Mouse (Mus musculus) mouse trophoblast stem cell (cell line): Measurements from ENCODE around the gene Cemip.

Experiments
- in situ Hi-C, 2 experiments: fragments of 300-500 bp; cut with MseI, MboI; formaldehyde crosslinking; loops; 2 replicates in 1 of 2; 3 replicates in 1 of 2; pipeline ENCODE4 v1.15.1; 2025

The Cemip gene

GRCm38 (mm10) chr7:83972485-83972884 lies 113.8 kb downstream of the Cemip start:
- in situ Hi-C loops, result no loop called here

- in situ Hi-C loops, result no loop called here
Observed at GRCm38 (mm10) chr7:83966047-83966818, 120.1 kb downstream of the Cemip start.

- in situ Hi-C loops, result no loop called here
Observed at GRCm38 (mm10) chr7:83965181-83965580, 121.1 kb downstream of the Cemip start.

GRCm38 (mm10) chr7:83952511-83952910 lies 133.8 kb downstream of the Cemip start:
- in situ Hi-C loops, result no loop called here

GRCm38 (mm10) chr7:83951327-83951726 lies 135.0 kb downstream of the Cemip start:
- in situ Hi-C loops, result no loop called here

DNA sequence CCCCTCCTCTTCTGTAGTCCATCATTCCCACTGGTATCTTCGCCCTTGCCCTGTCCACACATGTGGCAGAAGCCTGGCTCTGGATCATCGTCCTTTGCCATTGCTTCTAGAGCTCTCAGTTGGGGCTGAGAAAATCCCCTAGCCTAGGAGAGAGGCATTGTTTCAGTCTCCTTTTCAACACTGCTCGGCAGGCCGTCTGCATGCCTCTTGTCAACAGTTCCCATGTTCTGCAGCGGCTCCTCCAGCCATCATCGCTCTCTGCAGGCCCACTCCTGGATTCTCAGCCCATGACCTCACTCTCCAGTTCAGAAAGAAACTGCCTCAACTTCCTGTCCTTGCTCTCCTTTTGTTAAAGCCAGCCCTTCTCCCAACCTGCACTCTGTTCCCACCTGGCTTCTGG lies 136.6 kb downstream of the Cemip start:
- in situ Hi-C loops, result no loop called here

DNA sequence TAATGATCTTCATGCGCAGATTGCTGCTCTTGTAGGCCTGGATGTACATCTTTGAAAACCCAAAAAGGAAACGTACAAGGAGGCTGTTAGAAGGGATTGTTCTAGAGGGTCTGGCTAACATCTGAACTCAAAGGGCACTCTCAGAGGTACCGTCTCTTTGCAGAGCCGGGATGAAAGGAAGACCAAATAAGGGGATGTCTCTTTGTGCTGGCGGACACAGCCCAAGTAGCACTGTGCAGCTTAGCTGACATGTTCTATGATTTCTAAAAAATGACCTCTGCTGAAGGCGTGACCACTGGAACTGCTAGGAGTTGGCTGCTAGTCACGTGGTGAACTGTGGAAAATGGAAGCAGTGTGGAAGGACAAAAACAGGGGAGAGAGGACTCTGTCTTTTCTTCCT lies 137.6 kb downstream of the Cemip start:
- in situ Hi-C loops, result no loop called here

DNA sequence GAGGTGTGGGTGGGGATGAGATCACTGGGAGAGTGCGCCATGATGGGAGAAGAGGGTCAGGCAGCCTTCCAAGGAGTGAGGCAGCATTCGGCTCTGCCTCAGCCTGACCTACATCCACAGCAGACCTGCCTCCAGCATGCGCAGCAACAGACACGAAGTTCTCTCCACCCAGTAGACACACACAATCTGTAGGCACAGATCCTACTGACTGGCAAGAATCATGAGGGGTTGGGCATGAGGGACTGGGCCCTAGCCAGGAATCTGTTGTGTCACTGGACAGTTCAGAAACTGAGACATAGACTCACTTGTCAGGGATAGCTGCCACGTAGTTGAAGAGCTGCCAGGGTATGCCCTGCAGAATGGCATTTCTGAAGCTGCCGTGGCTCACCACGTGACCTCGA lies 144.6 kb downstream of the Cemip start:
- in situ Hi-C loops, result no loop called here

DNA sequence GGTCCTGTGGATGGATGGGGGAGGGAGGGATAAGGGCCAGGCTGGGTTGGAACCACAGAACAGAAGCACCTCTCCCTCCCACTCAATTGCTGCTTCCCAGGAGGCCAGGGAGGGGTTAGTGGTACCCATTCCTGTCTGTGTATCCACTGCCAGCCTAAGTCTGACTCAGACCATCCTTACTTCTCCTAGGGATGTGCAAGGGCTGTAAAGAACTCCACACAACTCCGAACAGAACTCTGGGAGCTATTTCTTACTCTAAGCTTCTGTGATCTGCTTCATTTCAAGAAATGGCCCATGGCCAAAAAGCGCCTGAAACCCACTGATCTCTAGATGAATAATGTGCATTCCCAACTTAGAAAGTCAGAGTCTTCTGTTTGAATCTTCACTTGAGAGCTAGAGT lies 146.2 kb downstream of the Cemip start:
- in situ Hi-C loops, result no loop called here

- in situ Hi-C loops, result no loop called here
Observed at GRCm38 (mm10) chr7:83939017-83939721, 147.1 kb downstream of the Cemip start.

DNA sequence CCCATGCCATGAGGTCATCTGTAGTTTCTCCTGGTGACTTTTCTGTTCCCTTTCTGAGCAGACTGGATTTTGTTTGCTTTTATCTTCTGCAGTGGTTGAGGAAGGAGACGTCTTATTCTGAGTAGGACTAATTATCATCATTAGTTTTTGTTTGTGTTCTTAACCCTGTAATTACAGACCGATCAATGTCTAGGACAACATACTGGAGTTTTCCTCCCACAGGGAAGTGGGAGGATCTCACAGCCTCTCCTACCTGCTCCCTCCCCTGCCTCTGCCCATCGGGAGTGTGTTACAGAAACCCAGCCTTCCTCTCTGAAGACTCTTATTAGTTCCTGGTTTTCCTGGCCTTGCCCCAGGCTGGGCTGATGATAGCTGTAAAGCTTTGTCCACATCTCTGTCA lies 164.7 kb downstream of the Cemip start:
- in situ Hi-C loops, result no loop called here

DNA sequence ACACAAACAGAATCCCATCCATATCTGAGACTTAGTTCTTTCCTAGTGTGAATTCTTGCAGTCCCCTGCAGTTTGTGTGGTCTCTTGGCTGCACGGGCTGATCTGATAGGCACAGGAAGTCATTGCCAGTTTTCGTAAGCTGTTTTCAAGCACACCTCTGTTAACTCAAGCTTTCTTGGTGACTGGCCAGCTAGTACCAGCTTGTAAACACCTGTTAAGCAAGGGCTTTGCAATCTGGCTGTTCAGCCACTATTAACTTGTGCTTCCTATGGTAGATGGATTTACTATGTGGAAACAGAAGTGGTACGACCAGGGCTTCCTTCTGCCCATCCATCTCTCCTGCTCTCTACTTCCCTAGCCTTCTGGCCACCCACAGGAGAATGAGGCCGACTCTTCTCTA lies 166.1 kb downstream of the Cemip start:
- in situ Hi-C loops, result no loop called here

- in situ Hi-C loops, result loop anchor here (5.0 to 10.0 kb wide), 2 partner anchors 173 to 360 kb away; partner anchors contain the start of gene Cemip (in 2 of the 2)
Observed at GRCm38 (mm10) chr7:83914566-83914965, 171.7 kb downstream of the Cemip start.

- in situ Hi-C loops, result loop anchor here (5.0 to 10.0 kb wide), 2 partner anchors 173 to 361 kb away; partner anchors contain the start of gene Cemip (in 2 of the 2)
Observed at GRCm38 (mm10) chr7:83913995-83914394, 172.3 kb downstream of the Cemip start.

DNA sequence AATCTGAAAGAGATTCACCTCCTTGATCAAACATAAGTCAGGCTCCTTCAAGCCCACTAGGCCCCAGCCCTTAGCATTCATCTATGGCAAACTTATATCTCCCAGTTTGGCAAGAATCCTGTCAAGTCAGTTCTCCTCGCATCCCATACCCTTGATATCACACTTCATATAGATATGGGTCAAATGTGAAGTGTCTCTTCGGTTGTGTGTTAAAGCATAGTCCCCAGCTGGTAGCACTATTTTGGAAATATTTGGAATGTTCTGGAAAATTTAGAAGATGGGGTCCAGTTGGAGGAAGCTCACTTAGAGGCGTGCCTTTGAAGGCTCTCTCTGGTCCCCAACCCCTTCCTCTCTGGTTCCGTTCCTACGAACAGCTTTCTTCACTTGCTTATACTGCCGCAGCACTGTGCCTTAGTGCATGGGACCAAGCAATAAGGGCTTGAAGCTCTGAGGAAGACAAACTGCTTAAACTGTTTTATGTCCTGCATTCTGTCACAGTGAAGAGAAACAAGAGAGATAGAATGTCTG lies 172.8 kb downstream of the Cemip start:
- in situ Hi-C loops, result loop anchor here (5.0 to 10.0 kb wide), 2 partner anchors 174 to 361 kb away; partner anchors contain the start of gene Cemip (in 2 of the 2)

DNA sequence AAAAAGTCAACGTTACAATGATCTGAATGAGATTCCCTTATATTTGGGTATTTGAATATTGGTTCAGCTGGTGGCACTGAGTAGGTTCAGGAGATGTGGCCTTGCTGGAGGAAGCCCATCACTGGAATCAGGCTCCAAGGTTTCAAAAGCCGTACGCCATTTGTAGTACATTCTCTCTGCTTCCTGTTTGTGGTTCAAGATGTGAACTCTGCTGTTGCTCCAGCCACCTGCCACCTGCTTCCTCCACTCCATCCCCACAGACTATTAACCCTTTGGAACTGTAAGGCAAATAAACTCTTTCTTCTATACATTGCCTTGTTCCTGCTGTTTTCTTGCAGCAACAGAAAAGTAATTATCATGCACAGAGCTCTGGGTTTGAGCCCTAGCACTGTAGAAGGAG lies 174.4 kb downstream of the Cemip start:
- in situ Hi-C loops, result loop anchor here (5.0 to 10.0 kb wide), 2 partner anchors 175 to 363 kb away; partner anchors contain the start of gene Cemip (in 2 of the 2)

GRCm38 (mm10) chr7:83904831-83905230 lies 181.5 kb downstream of the Cemip start:
- in situ Hi-C loops, result no loop called here

- in situ Hi-C loops, result no loop called here
Observed at GRCm38 (mm10) chr7:83902296-83903145, 183.8 kb downstream of the Cemip start.

- in situ Hi-C loops, result no loop called here
Observed at GRCm38 (mm10) chr7:83901425-83901824, 184.9 kb downstream of the Cemip start.

GRCm38 (mm10) chr7:83900519-83900918 lies 185.8 kb downstream of the Cemip start:
- in situ Hi-C loops, result no loop called here

GRCm38 (mm10) chr7:83898267-83898666 lies 188.0 kb downstream of the Cemip start:
- in situ Hi-C loops, result no loop called here
